Mouse (Mus musculus): ENCODE results near the gene Nfkb2. TPM values are rescaled to one million over a fixed set of nuclear protein-coding genes. Genes with fewer than 3 reads are reported as not detected.

The Nfkb2 gene
- polyA plus RNA-seq, 1 experiment from 2014 or later = 6.1 TPM

DNA sequence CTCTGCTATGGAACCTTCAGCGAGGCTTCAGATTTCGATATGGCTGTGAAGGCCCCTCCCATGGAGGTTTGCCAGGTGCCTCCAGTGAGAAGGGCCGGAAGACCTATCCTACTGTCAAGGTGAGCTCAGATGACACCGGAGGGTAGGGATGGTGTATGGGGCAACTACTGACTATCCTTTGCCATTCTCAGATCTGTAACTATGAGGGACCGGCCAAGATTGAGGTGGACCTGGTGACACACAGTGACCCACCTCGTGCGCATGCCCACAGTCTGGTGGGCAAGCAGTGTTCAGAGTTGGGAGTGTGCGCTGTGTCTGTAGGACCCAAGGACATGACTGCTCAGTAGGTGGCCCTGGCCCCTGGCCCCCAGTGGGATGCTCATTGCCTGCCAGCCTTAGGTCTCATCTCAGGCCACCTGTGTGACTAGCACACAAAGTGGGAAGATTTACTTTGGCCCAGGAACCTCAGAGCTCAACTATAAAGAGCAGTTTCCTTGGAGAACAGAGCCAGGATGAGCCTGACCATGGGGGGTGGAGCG is 2.7 kb downstream of the Nfkb2 start:
- no peak for TF ChIP-seq CTCF (IDR thresholded peaks at IDR 0.05; ENCODE audit: low read depth)
- H3K4me3 ChIP-seq (ENCODE audit: low read depth, low read length) = no peak overlapping the region
- no peak overlapping the region for H3K27ac ChIP-seq (ENCODE audit: low read depth, low read length)
- H3K4me1 ChIP-seq (replicated peaks; ENCODE audit: control insufficient read depth, insufficient read depth, low read length) = 0 out of 2 replicates have a peak, but pooled peaks cover 7% of the 10 kb centered on the region
- H3K9me3 ChIP-seq (ENCODE audit: control insufficient read depth) = no peaks in the 10 kb centered on the region
- ATAC-seq = no peak
- H3K36me3 ChIP-seq (ENCODE audit: control insufficient read depth, insufficient read depth) = peaks cover 33% of the 10 kb centered on the region
- no peak overlapping the region for H3K9ac ChIP-seq (ENCODE audit: low read depth, low read length)
- 93% methylated on average over 9 of the region's 9 CpGs for WGBS
- no peak overlapping the region for H3K4me2 ChIP-seq (replicated peaks; ENCODE audit: low read depth)
- no peaks in the 10 kb centered on the region for H3K27me3 ChIP-seq (replicated peaks; ENCODE audit: control insufficient read depth, insufficient read depth, low read length)

DNA sequence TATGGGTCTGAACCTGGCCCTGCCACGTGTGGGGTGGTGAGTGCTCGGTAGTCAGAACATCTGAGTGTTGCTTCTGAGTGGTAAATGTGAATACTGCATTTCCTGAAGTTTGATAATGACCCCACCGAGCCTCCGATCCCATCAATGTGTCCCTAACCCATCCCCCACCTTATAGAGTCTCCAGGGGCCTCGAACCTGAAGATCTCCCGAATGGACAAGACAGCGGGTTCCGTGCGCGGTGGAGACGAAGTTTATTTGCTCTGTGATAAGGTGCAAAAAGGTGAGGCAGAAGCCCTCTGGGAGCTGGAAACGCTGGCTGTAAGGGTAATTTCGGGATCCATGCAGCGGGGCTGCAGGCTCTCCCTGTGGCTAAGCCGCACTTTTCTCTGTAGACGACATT is 3.7 kb downstream of the Nfkb2 start:
- H3K27me3 ChIP-seq (replicated peaks; ENCODE audit: control insufficient read depth, insufficient read depth, low read length) = no peaks in the 10 kb centered on the region
- peaks cover 37% of the 10 kb centered on the region for H3K36me3 ChIP-seq (ENCODE audit: control insufficient read depth, insufficient read depth)
- H3K4me1 ChIP-seq (replicated peaks; ENCODE audit: control insufficient read depth, insufficient read depth, low read length) = 0 out of 2 replicates have a peak, but pooled peaks cover 7% of the 10 kb centered on the region
- whole genome bisulfite sequencing = 87% methylated on average over 16 of the region's 16 CpGs
- TF ChIP-seq CTCF (IDR thresholded peaks at IDR 0.05; ENCODE audit: low read depth) = no peak
- no peak for ATAC-seq
- no peak overlapping the region for H3K4me3 ChIP-seq (ENCODE audit: low read depth, low read length)
- H3K9ac ChIP-seq (ENCODE audit: low read depth, low read length) = no peak overlapping the region
- H3K9me3 ChIP-seq (ENCODE audit: control insufficient read depth) = no peaks in the 10 kb centered on the region
- no peak overlapping the region for H3K4me2 ChIP-seq (replicated peaks; ENCODE audit: low read depth)
- H3K27ac ChIP-seq (ENCODE audit: low read depth, low read length) = no peak overlapping the region

DNA sequence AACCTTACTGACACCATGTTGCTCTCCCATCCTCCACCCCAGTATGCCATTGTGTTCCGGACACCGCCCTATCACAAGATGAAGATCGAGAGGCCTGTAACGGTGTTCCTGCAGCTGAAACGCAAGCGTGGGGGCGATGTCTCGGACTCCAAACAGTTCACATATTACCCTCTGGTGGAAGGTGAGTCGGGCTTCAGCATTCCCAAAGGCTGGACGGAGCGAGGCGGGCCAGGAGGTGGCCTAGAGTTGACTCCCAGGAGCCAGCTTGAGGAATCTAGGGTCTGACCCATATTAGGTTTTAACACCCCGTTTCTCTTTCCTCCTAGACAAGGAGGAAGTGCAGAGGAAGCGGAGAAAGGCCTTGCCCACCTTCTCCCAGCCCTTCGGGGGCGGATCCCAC is 4.2 kb downstream of the Nfkb2 start:
- Histone ChIP-seq H3K4me1 (replicated peaks; ENCODE audit: control insufficient read depth, insufficient read depth, low read length) (0 out of 2 replicates have a peak, but pooled peaks cover 7% of the 10 kb centered on the region), H3K9me3 (ENCODE audit: control insufficient read depth) (no peaks in the 10 kb centered on the region), H3K36me3 (ENCODE audit: control insufficient read depth, insufficient read depth) (peaks cover 37% of the 10 kb centered on the region), H3K27ac (ENCODE audit: low read depth, low read length) (no peak overlapping the region), H3K27me3 (replicated peaks; ENCODE audit: control insufficient read depth, insufficient read depth, low read length) (no peaks in the 10 kb centered on the region), H3K4me3 (ENCODE audit: low read depth, low read length) (no peak overlapping the region), H3K9ac (ENCODE audit: low read depth, low read length) (no peak overlapping the region), H3K4me2 (replicated peaks; ENCODE audit: low read depth) (no peak overlapping the region)
- WGBS = 84% methylated on average over 16 of the region's 16 CpGs
- no peak for TF ChIP-seq CTCF (IDR thresholded peaks at IDR 0.05; ENCODE audit: low read depth)
- no peak for ATAC-seq

DNA sequence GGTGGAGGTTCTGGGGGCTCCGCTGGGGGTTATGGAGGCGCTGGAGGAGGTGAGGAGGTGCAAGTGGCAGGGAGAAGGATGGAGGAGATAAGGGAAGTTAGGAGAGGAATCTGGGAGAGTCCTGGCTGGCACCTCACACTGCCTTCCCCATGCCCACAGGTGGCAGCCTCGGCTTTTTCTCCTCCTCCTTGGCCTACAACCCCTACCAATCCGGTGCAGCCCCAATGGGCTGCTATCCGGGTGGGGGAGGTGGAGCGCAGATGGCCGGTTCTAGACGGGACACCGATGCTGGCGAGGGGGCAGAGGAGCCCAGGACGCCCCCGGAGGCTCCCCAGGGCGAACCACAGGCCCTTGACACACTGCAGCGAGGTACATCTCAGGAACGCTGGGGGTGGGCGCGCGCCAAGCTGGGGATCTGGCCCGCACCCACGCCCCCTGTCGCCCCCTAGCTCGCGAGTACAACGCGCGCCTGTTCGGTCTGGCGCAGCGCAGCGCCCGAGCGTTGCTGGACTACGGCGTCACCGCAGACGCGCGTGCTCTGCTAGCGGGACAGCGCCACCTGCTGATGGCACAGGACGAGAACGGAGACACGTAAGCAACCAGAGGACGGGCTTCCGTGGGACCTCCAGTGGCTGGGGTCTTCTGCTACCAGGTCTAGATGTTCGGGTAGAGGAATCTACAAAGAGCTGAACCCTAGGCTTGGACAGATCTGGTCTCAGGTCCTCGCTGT is 4.8 kb downstream of the Nfkb2 start:
- peaks cover 37% of the 10 kb centered on the region for H3K36me3 ChIP-seq (ENCODE audit: control insufficient read depth, insufficient read depth)
- H3K4me2 ChIP-seq (replicated peaks; ENCODE audit: low read depth) = peak overlapping the region; percentile 71
- H3K27me3 ChIP-seq (replicated peaks; ENCODE audit: control insufficient read depth, insufficient read depth, low read length) = 0 out of 2 replicates have a peak, but pooled peaks cover under 1% of the 10 kb centered on the region
- H3K9me3 ChIP-seq (ENCODE audit: control insufficient read depth) = no peaks in the 10 kb centered on the region
- peak; percentile 99 for TF ChIP-seq CTCF (IDR thresholded peaks at IDR 0.05; ENCODE audit: low read depth)
- no peak overlapping the region for H3K27ac ChIP-seq (ENCODE audit: low read depth, low read length)
- H3K4me1 ChIP-seq (replicated peaks; ENCODE audit: control insufficient read depth, insufficient read depth, low read length) = 0 out of 2 replicates have a peak, but pooled peaks cover 7% of the 10 kb centered on the region
- peak overlapping the region; percentile 31 for H3K4me3 ChIP-seq (ENCODE audit: low read depth, low read length)
- ATAC-seq = no peak
- whole genome bisulfite sequencing = 3% methylated on average over 47 of the region's 47 CpGs
- peak overlapping the region; percentile 37; the same call in 1 of the 2 replicates for H3K9ac ChIP-seq (ENCODE audit: low read depth, low read length)

DNA sequence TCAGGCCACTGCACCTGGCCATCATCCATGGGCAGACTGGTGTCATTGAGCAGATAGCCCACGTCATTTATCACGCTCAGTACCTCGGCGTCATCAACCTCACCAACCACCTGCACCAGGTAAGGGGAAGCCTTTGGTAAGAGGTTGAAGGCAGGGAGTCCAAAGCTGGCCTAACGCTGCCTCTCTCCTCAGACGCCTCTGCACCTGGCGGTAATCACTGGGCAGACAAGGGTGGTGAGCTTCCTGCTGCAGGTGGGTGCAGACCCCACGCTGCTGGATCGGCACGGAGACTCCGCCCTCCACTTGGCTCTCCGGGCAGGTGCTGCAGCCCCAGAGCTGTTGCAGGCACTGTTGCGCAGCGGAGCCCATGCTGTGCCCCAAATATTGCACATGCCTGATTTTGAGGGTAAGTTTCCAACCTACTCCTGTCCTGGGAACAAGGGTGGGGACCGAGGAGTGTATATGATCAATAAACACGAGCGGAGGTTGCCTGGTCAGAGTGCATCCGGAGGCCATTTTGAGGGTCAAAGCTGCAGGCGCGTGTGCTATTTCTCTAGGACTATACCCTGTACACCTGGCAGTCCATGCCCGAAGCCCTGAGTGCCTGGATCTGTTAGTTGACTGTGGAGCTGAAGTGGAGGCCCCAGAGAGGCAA is 5.7 kb downstream of the Nfkb2 start:
- 77% methylated on average over 21 of the region's 21 CpGs for WGBS
- H3K4me1 ChIP-seq (replicated peaks; ENCODE audit: control insufficient read depth, insufficient read depth, low read length) = 0 out of 2 replicates have a peak, but pooled peaks cover 7% of the 10 kb centered on the region
- peaks cover 37% of the 10 kb centered on the region for H3K36me3 ChIP-seq (ENCODE audit: control insufficient read depth, insufficient read depth)
- no peak for TF ChIP-seq CTCF (IDR thresholded peaks at IDR 0.05; ENCODE audit: low read depth)
- no peak overlapping the region for H3K9ac ChIP-seq (ENCODE audit: low read depth, low read length)
- no peak for ATAC-seq
- no peak overlapping the region for H3K4me2 ChIP-seq (replicated peaks; ENCODE audit: low read depth)
- no peaks in the 10 kb centered on the region for H3K9me3 ChIP-seq (ENCODE audit: control insufficient read depth)
- no peak overlapping the region for H3K27ac ChIP-seq (ENCODE audit: low read depth, low read length)
- no peak overlapping the region for H3K4me3 ChIP-seq (ENCODE audit: low read depth, low read length)
- H3K27me3 ChIP-seq (replicated peaks; ENCODE audit: control insufficient read depth, insufficient read depth, low read length) = 0 out of 2 replicates have a peak, but pooled peaks cover 8% of the 10 kb centered on the region

DNA sequence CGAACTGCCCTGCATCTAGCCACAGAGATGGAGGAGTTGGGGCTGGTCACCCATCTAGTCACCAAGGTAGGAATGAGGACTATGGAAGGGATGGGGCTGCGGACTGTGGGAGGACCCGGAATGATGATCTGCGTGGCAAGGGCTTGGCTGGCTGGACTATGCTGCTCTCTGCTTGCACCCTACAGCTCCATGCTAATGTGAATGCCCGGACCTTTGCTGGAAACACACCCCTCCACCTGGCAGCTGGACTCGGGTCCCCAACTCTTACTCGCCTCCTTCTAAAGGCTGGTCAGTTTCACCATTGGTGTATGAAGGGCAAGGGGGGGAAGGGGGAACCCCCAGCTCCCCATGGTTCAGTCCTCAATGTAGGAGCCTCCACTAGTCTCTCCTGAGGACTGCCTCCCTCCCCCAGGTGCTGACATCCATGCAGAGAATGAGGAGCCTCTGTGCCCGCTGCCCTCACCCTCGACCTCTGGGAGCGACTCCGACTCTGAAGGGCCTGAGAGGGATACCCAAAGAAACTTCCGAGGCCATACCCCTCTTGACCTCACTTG is 6.3 kb downstream of the Nfkb2 start:
- Histone ChIP-seq H3K4me2 (replicated peaks; ENCODE audit: low read depth) (no peak overlapping the region), H3K27me3 (replicated peaks; ENCODE audit: control insufficient read depth, insufficient read depth, low read length) (peaks cover 8% of the 10 kb centered on the region; the same call in 1 of the 2 replicates), H3K4me3 (ENCODE audit: low read depth, low read length) (no peak overlapping the region), H3K36me3 (ENCODE audit: control insufficient read depth, insufficient read depth) (peaks cover 37% of the 10 kb centered on the region), H3K9ac (ENCODE audit: low read depth, low read length) (no peak overlapping the region), H3K4me1 (replicated peaks; ENCODE audit: control insufficient read depth, insufficient read depth, low read length) (0 out of 2 replicates have a peak, but pooled peaks cover 7% of the 10 kb centered on the region), H3K27ac (ENCODE audit: low read depth, low read length) (no peak overlapping the region), H3K9me3 (ENCODE audit: control insufficient read depth) (no peaks in the 10 kb centered on the region)
- 88% methylated on average over 12 of the region's 12 CpGs for WGBS
- ATAC-seq = no peak
- TF ChIP-seq CTCF (IDR thresholded peaks at IDR 0.05; ENCODE audit: low read depth) = no peak
